Mouse (Mus musculus) liver, postnatal 0 days (tissue): Measurements from ENCODE around the gene Lifr.

Experiments used
- CTCF ChIP-seq: sonication (generic); IDR thresholded peaks from 2 replicates; pipeline ENCODE4 v1.5.1; 2016; ENCODE audit warnings: antibody characterized with exemption, low read depth
- EP300 ChIP-seq: IDR thresholded peaks from 2 replicates; pipeline ENCODE4 v1.6.1; 2016; ENCODE audit warnings: antibody characterized with exemption, low read depth, mild to moderate bottlenecking

DNA sequence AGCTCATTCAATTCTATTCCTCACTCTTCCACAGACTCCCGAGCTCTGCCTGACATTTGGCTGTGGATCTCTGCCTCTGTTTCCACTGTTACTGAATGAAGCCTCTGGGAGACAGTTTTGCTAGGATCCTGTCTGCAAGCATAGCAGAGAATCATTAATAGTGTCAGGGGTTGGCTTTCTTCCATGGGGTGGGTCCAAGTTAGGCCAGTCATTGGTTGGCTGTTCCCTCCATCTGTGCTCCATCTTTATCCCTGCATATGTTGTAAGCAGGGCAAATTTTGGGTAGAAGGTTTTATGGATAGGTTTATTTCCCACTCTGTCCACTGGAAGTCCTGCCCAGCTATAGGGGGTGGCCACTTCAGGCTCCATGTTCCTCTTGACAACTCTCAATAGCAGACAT is 9.0 kb downstream of the Lifr start:
- no peak for TF ChIP-seq CTCF
- no peak for TF ChIP-seq EP300
